Mouse (Mus musculus): ENCODE data around the gene Cuedc2. TPM values are rescaled to one million over a fixed set of nuclear protein-coding genes. Genes with fewer than 3 reads are reported as not detected.

Cuedc2 gene
- total and polyA plus RNA-seq, 3 experiments: 251 to 302 (median 297) TPM

- TF ChIP-seq KAT2A (conservative IDR thresholded peaks at IDR 0.05; ENCODE audit: low read depth, low read length) (no peak; the same call in 1 of the 2 replicates), GABPA (IDR thresholded peaks at IDR 0.05; ENCODE audit: low read depth, low read length) (no peak), RAD21 (IDR thresholded peaks at IDR 0.05; ENCODE audit: low read depth, low read length) (no peak), MXI1 (IDR thresholded peaks at IDR 0.05; ENCODE audit: low read depth, low read length) (no peak; the same call in 1 of the 2 replicates), ZKSCAN1 (IDR thresholded peaks at IDR 0.05; ENCODE audit: low read depth, low read length) (0 out of 2 replicates have a peak, but pooled peaks have one; percentile 32), GATA1 (IDR thresholded peaks at IDR 0.05; ENCODE audit: low read depth, low read length) (peak; percentile 84), TCF12 (IDR thresholded peaks at IDR 0.05; ENCODE audit: low read depth, low read length) (peak; percentile 50; the same call in 1 of the 2 replicates), ZNF384 (IDR thresholded peaks at IDR 0.05; ENCODE audit: low read depth, low read length) (no peak), MAFK (IDR thresholded peaks at IDR 0.05; ENCODE audit: borderline replicate concordance, low read depth, low read length) (no peak), HCFC1 (IDR thresholded peaks at IDR 0.05; ENCODE audit: low read depth, low read length) (peak; percentile 99), ELF1 (IDR thresholded peaks at IDR 0.05; ENCODE audit: low read depth, low read length) (peak; percentile 72; the same call in 1 of the 2 replicates), JUND (IDR thresholded peaks at IDR 0.05; ENCODE audit: low read depth, low read length) (no peak), TBP (IDR thresholded peaks at IDR 0.05; ENCODE audit: low read depth, low read length) (0 out of 2 replicates have a peak, but pooled peaks have one; percentile 31), RCOR1 (IDR thresholded peaks at IDR 0.05; ENCODE audit: low read depth, low read length) (no peak; the same call in none of the 2 replicates), ETS1 (IDR thresholded peaks at IDR 0.05; ENCODE audit: low read depth, low read length) (peak; percentile 47)
These were observed 18.2 kb upstream of the Cuedc2 start (continued) for GRCm38 (mm10) chr19:46356701-46357138.

GRCm38 (mm10) chr19:46350168-46350932 lies 11.8 kb upstream of the Cuedc2 start, which contains the start of gene 2310034G01Rik:
2310034G01Rik (minus strand) TSS chr19:46350302.
- H3K4me1 ChIP-seq (ENCODE audit: control insufficient read depth in 1 of 2, insufficient read depth in 2 of 2, low read length in 2 of 2): peaks cover 16 to 32% of the 10 kb centered on the region in 2 experiments
- peaks cover 0 to 32% of the 10 kb centered on the region in 2 experiments; a peak in 2 of 4 replicates for H3K36me3 ChIP-seq (ENCODE audit: control insufficient read depth in 1 of 2, insufficient read depth in 2 of 2, low read length in 2 of 2)
- peak within 1 kb of the TSS; percentile 84 for H3K9ac ChIP-seq (ENCODE audit: control insufficient read depth, low read depth, low read length, poor library complexity, severe bottlenecking)
- H3K4me3 ChIP-seq (ENCODE audit: control insufficient read depth in 1 of 2, insufficient read depth in 1 of 2, low read depth in 2 of 2, low read length in 2 of 2): peak within 1 kb of the TSS; percentile 66 to 84
- peaks cover 8% of the 10 kb centered on the region for H3K79me2 ChIP-seq (ENCODE audit: control insufficient read depth, insufficient read depth, low read length, poor library complexity)
- no peaks in the 10 kb centered on the region for H3K27me3 ChIP-seq (ENCODE audit: control insufficient read depth in 1 of 2, insufficient read depth in 2 of 2, low read length in 2 of 2)
- no peak for DNase-seq (ENCODE audit: low read depth, low spot score)
- H3K9me3 ChIP-seq (replicated peaks; ENCODE audit: insufficient read depth, low read length): no peaks in the 10 kb centered on the region
- peak within 1 kb of the TSS; percentile 78 for H3K27ac ChIP-seq (ENCODE audit: control insufficient read depth, low read depth, low read length)
- TF ChIP-seq ZMIZ1 (IDR thresholded peaks at IDR 0.05; ENCODE audit: low read depth, low read length) (no peak), POLR2AphosphoS2 (IDR thresholded peaks at IDR 0.05; ENCODE audit: low read length) (peak; percentile 22; the same call in 1 of the 2 replicates), NRF1 (IDR thresholded peaks at IDR 0.05; ENCODE audit: insufficient read depth, low read depth, low read length, poor library complexity, severe bottlenecking) (no peak)

Data from MEL (cell line).